Mouse (Mus musculus) midbrain, embryonic 11.5 days (tissue): ENCODE data around the gene Fzd7. TPM values are rescaled to one million over a fixed set of nuclear protein-coding genes. Genes with fewer than 3 reads are reported as not detected.
A peak's percentile ranks its signal among the peaks of the same experiment; 100 is the strongest.

Experiments
- ATAC-seq: fragments of 200-750 bp; cut with Nextera tagmentation; 2 replicates; pipeline ENCODE4 v1.8.0; 2017; ENCODE audit warnings: moderate TSS enrichment, moderate library complexity; ENCODE audit not compliant: low FRiP score
- DNase-seq: peaks from one replicate; pipeline ENCODE4 v3.0.0; 2015; ENCODE audit warnings: low spot score; ENCODE audit errors: missing footprints
- H3K27ac ChIP-seq: fragments of 300-500 bp; sonication (generic); 2 replicates; pipeline ENCODE4 v1.5.1; 2014; ENCODE audit warnings: low read depth, low read length
- H3K27me3 ChIP-seq: fragments of 300-500 bp; sonication (generic); 2 replicates; pipeline ENCODE4 v1.6.1; 2014; ENCODE audit warnings: mild to moderate bottlenecking, low read length, moderate library complexity, mixed read lengths; ENCODE audit not compliant: control insufficient read depth, insufficient read depth
- H3K36me3 ChIP-seq: fragments of 300-500 bp; sonication (generic); 2 replicates; pipeline ENCODE4 v1.6.1; 2014; ENCODE audit warnings: mild to moderate bottlenecking, low read length, moderate library complexity, mixed read lengths; ENCODE audit not compliant: control insufficient read depth, insufficient read depth
- H3K4me1 ChIP-seq: fragments of 300-500 bp; sonication (generic); 2 replicates; pipeline ENCODE4 v1.6.1; 2014; ENCODE audit warnings: low read length; ENCODE audit not compliant: control insufficient read depth, insufficient read depth
- H3K4me2 ChIP-seq: fragments of 300-500 bp; sonication (generic); 2 replicates; pipeline ENCODE4 v1.6.1; 2014; ENCODE audit warnings: mild to moderate bottlenecking, moderate library complexity
- H3K4me3 ChIP-seq: fragments of 300-500 bp; sonication (generic); 2 replicates; pipeline ENCODE4 v1.5.1; 2014; ENCODE audit warnings: low read depth, low read length
- H3K9ac ChIP-seq: fragments of 300-500 bp; sonication (generic); 2 replicates; pipeline ENCODE4 v1.6.1; 2014; ENCODE audit warnings: low read length
- H3K9me3 ChIP-seq: fragments of 300-500 bp; sonication (generic); 2 replicates; pipeline ENCODE4 v1.6.1; 2016; ENCODE audit warnings: low read length; ENCODE audit not compliant: control insufficient read depth
- WGBS: fragments of 180-500 bp; shearing (Covaris S2); extraction: QIAGEN DNeasy Blood & Tissue Kit; methylation state at CpG from one replicate; pipeline ENCODE4 v1.1.7; 2014; 5-methylcytosine and 5-hydroxymethylcytosine counted together
- polyA plus RNA-seq: library from polyadenylated mRNA; unstranded; fragments of >200 nt; fragmentation: Nextera tagmentation; extraction: Ambion mirVana; gene quantifications from 2 replicates; pipeline ENCODE4 v1.2.1, GENCODE M21; 2014

Fzd7 gene
- polyA plus RNA-seq, 1 experiment from 2014 or later: 6.3 TPM

- no peak for DNase-seq
- H3K4me1 ChIP-seq: no peaks in the 10 kb centered on the region
- H3K36me3 ChIP-seq: no peaks in the 10 kb centered on the region
- no peak for ATAC-seq
- no peaks in the 10 kb centered on the region for H3K27me3 ChIP-seq
- H3K4me3 ChIP-seq: no peak overlapping the region
- no peak overlapping the region for H3K27ac ChIP-seq
- no peak overlapping the region for H3K4me2 ChIP-seq
- no peak overlapping the region for H3K9ac ChIP-seq
- no peaks in the 10 kb centered on the region for H3K9me3 ChIP-seq
- WGBS: 68% methylated on average over 2 of the region's 2 CpGs
Observed at GRCm38 (mm10) chr1:59502355-59502754, 20.1 kb downstream of the Fzd7 start.

GRCm38 (mm10) chr1:59503659-59504301 lies 21.6 kb downstream of the Fzd7 start:
- ATAC-seq: no peak
- peak; percentile 60 for DNase-seq
- Histone ChIP-seq H3K36me3 (no peaks in the 10 kb centered on the region), H3K4me1 (no peaks in the 10 kb centered on the region), H3K4me2 (no peak overlapping the region), H3K4me3 (no peak overlapping the region), H3K27ac (no peak overlapping the region), H3K9ac (no peak overlapping the region), H3K27me3 (no peaks in the 10 kb centered on the region), H3K9me3 (no peaks in the 10 kb centered on the region)
- 48% methylated on average over 7 of the region's 7 CpGs for WGBS

GRCm38 (mm10) chr1:59504302-59504700 lies 22.1 kb downstream of the Fzd7 start:
- peak; percentile 54 for DNase-seq
- no peaks in the 10 kb centered on the region for H3K4me1 ChIP-seq
- no peaks in the 10 kb centered on the region for H3K27me3 ChIP-seq
- no peak overlapping the region for H3K9ac ChIP-seq
- WGBS: 86% methylated on average over 2 of the region's 2 CpGs
- ATAC-seq: no peak
- no peak overlapping the region for H3K27ac ChIP-seq
- no peaks in the 10 kb centered on the region for H3K36me3 ChIP-seq
- no peaks in the 10 kb centered on the region for H3K9me3 ChIP-seq
- no peak overlapping the region for H3K4me3 ChIP-seq
- no peak overlapping the region for H3K4me2 ChIP-seq

GRCm38 (mm10) chr1:59508463-59509139 lies 26.4 kb downstream of the Fzd7 start:
- H3K27ac ChIP-seq: no peak overlapping the region

GRCm38 (mm10) chr1:59511566-59512270 lies 29.5 kb downstream of the Fzd7 start:
- Histone ChIP-seq H3K27ac (no peak overlapping the region), H3K4me3 (no peak overlapping the region), H3K9me3 (no peaks in the 10 kb centered on the region), H3K36me3 (no peaks in the 10 kb centered on the region), H3K4me2 (no peak overlapping the region), H3K9ac (no peak overlapping the region), H3K4me1 (peaks cover 13% of the 10 kb centered on the region), H3K27me3 (no peaks in the 10 kb centered on the region)
- ATAC-seq: no peak
- 65% methylated on average over 9 of the region's 9 CpGs for WGBS
- DNase-seq: peak; percentile 74

More at GRCm38 (mm10) chr1:59508463-59509139, 26.4 kb downstream of the Fzd7 start:
- H3K36me3 ChIP-seq: no peaks in the 10 kb centered on the region
- no peaks in the 10 kb centered on the region for H3K27me3 ChIP-seq
- no peaks in the 10 kb centered on the region for H3K9me3 ChIP-seq
- no peak overlapping the region for H3K4me2 ChIP-seq
- ATAC-seq (no peak), DNase-seq (peak; percentile 82)
- H3K4me1 ChIP-seq: no peaks in the 10 kb centered on the region
- H3K9ac ChIP-seq: no peak overlapping the region
- H3K4me3 ChIP-seq: no peak overlapping the region
- WGBS: 32% methylated on average over 17 of the region's 17 CpGs

- Histone ChIP-seq H3K4me3 (peak within 1 kb of the TSS; percentile 29), H3K4me2 (peak within 1 kb of the TSS; percentile 44), H3K27me3 (no peaks in the 10 kb centered on the region), H3K4me1 (peaks cover 18% of the 10 kb centered on the region), H3K36me3 (no peaks in the 10 kb centered on the region), H3K9me3 (no peaks in the 10 kb centered on the region), H3K9ac (peak within 1 kb of the TSS; percentile 64), H3K27ac (peak within 1 kb of the TSS; percentile 95)
- whole genome bisulfite sequencing: 2% methylated on average over 25 of the region's 25 CpGs
- ATAC-seq (peak; percentile 95), DNase-seq (peak; percentile 98)
Observed at GRCm38 (mm10) chr1:59516026-59516917, 34.0 kb downstream of the Fzd7 start, which contains the start of gene Gm973. Gene Gm973, plus strand, starts transcription at chr1:59516264.

GRCm38 (mm10) chr1:59520226-59520837 lies 38.1 kb downstream of the Fzd7 start:
- H3K9ac ChIP-seq: no peak overlapping the region
- ATAC-seq: no peak
- 60% methylated on average over 11 of the region's 11 CpGs for WGBS
- no peak overlapping the region for H3K4me3 ChIP-seq
- no peaks in the 10 kb centered on the region for H3K36me3 ChIP-seq
- no peaks in the 10 kb centered on the region for H3K27me3 ChIP-seq
- no peak for DNase-seq
- no peak overlapping the region for H3K4me2 ChIP-seq
- no peak overlapping the region for H3K27ac ChIP-seq
- H3K4me1 ChIP-seq: peaks cover 27% of the 10 kb centered on the region
- H3K9me3 ChIP-seq: no peaks in the 10 kb centered on the region

GRCm38 (mm10) chr1:59522456-59522855 lies 40.2 kb downstream of the Fzd7 start:
- no peaks in the 10 kb centered on the region for H3K27me3 ChIP-seq
- H3K4me3 ChIP-seq: no peak overlapping the region
- H3K4me2 ChIP-seq: no peak overlapping the region
- no peak overlapping the region for H3K9ac ChIP-seq
- DNase-seq (peak; percentile 53), ATAC-seq (no peak)
- H3K27ac ChIP-seq: no peak overlapping the region
- H3K36me3 ChIP-seq: no peaks in the 10 kb centered on the region
- 31% methylated on average over 1 of the region's 1 CpGs for WGBS
- H3K4me1 ChIP-seq: peaks cover 12% of the 10 kb centered on the region
- no peaks in the 10 kb centered on the region for H3K9me3 ChIP-seq
